Mouse (Mus musculus): Measurements from ENCODE around the gene Hapln4. TPM values are rescaled to one million over a fixed set of nuclear protein-coding genes. Genes with fewer than 3 reads are reported as not detected.
A peak's percentile ranks its signal among the peaks of the same experiment; 100 is the strongest.

Hapln4 gene
- total and polyA plus RNA-seq, 3 experiments, result 0.07 to 0.30 (median 0.20) TPM

GRCm38 (mm10) chr8:70100241-70100640 lies 17.0 kb downstream of the Hapln4 start:
- Histone ChIP-seq H3K9ac (ENCODE audit: insufficient read depth, low read depth) (no peak overlapping the region), H3K36me3 (replicated peaks in 1 of 2; ENCODE audit: control insufficient read depth in 1 of 2, insufficient read depth in 1 of 2, low read length in 1 of 2) (peaks cover 2 to 79% of the 10 kb centered on the region in 2 experiments), H3K27me3 (replicated peaks) (no peaks in the 10 kb centered on the region), H3K4me2 (ENCODE audit: insufficient read depth, low read depth, poor library complexity, severe bottlenecking) (no peak overlapping the region), H3K4me3 (replicated peaks in 1 of 3; ENCODE audit: low read depth in 2 of 3, low read length in 2 of 3, poor library complexity in 1 of 3) (no peak overlapping the region), H3K4me1 (ENCODE audit: control insufficient read depth in 1 of 2, insufficient read depth in 2 of 2) (peaks cover 0 to 13% of the 10 kb centered on the region in 2 experiments; a peak in 2 of 4 replicates), H3K27ac (ENCODE audit: insufficient read depth, low read depth) (no peak overlapping the region), H3K9me3 (replicated peaks; ENCODE audit: low read length) (no peaks in the 10 kb centered on the region), H3K79me2 (replicated peaks; ENCODE audit: control insufficient read depth, extremely low read depth, insufficient read depth, poor library complexity, severe bottlenecking) (no peaks in the 10 kb centered on the region)
- no peak for DNase-seq (ENCODE audit: extremely low read depth)
- no peak for TF ChIP-seq MYC (IDR thresholded peaks at IDR 0.05; ENCODE audit: low read depth, low read length)
- no peak for TF ChIP-seq MAZ (IDR thresholded peaks at IDR 0.05; ENCODE audit: low read depth, low read length)
- no peak for TF ChIP-seq ZKSCAN1 (IDR thresholded peaks at IDR 0.05; ENCODE audit: borderline replicate concordance, low read depth, low read length)
- TF ChIP-seq NELFE (IDR thresholded peaks at IDR 0.05; ENCODE audit: low read depth, low read length), result no peak
- TF ChIP-seq MXI1 (IDR thresholded peaks at IDR 0.05; ENCODE audit: low read depth, low read length), result no peak
- TF ChIP-seq JUN (IDR thresholded peaks at IDR 0.05; ENCODE audit: insufficient read depth, low read depth, low read length), result no peak
- TF ChIP-seq MAX (IDR thresholded peaks at IDR 0.05; ENCODE audit: low read length), result no peak
- TF ChIP-seq CHD1 (IDR thresholded peaks at IDR 0.05; ENCODE audit: low read depth, low read length), result no peak
- TF ChIP-seq ZMIZ1 (IDR thresholded peaks at IDR 0.05; ENCODE audit: low read depth, low read length), result no peak
- no peak for TF ChIP-seq POLR2AphosphoS2 (IDR thresholded peaks at IDR 0.05; ENCODE audit: low read depth, low read length)
- dilution Hi-C loops (cut with MboI; ENCODE audit: extremely low pct_ligation_motif_present, extremely low pct_unique_long_range_greater_than_20kb, low sequenced_read_pairs), result no loop called here
- in situ Hi-C loops (cut with MboI; ENCODE audit: low pct_ligation_motif_present, low pct_unique_long_range_greater_than_20kb, low sequenced_read_pairs), result no loop called here

GRCm38 (mm10) chr8:70104506-70104905 lies 21.2 kb downstream of the Hapln4 start:
- no peak overlapping the region for H3K9ac ChIP-seq (ENCODE audit: insufficient read depth, low read depth)
- TF ChIP-seq JUND (conservative IDR thresholded peaks at IDR 0.05; ENCODE audit: low read depth, low read length), result no peak
- 0 out of 2 replicates have a peak, but pooled peaks have one; percentile 19 for TF ChIP-seq MYC (IDR thresholded peaks at IDR 0.05; ENCODE audit: low read depth, low read length)
- TF ChIP-seq TCF12 (IDR thresholded peaks at IDR 0.05; ENCODE audit: low read depth, low read length), result peak; percentile 46; the same call in 1 of the 2 replicates
- TF ChIP-seq SMC3 (IDR thresholded peaks at IDR 0.05; ENCODE audit: low read depth, low read length), result peak; percentile 96
- TF ChIP-seq MXI1 (IDR thresholded peaks at IDR 0.05; ENCODE audit: low read depth, low read length), result no peak
- TF ChIP-seq RAD21 (IDR thresholded peaks at IDR 0.05; ENCODE audit: low read depth, low read length), result peak; percentile 88
- no peak for TF ChIP-seq NELFE (IDR thresholded peaks at IDR 0.05; ENCODE audit: low read depth, low read length)
- TF ChIP-seq USF1 (IDR thresholded peaks at IDR 0.05; ENCODE audit: low read depth, low read length), result no peak
- TF ChIP-seq CHD2 (IDR thresholded peaks at IDR 0.05; ENCODE audit: low read length), result no peak
- TF ChIP-seq MAFK (IDR thresholded peaks at IDR 0.05; ENCODE audit: insufficient replicate concordance, low read length), result peak; percentile 100
- TF ChIP-seq CHD1 (IDR thresholded peaks at IDR 0.05; ENCODE audit: low read depth, low read length), result no peak
- no peak for TF ChIP-seq MAX (IDR thresholded peaks at IDR 0.05; ENCODE audit: low read length)
- peak; percentile 37; the same call in 1 of the 2 replicates for TF ChIP-seq ZC3H11A (IDR thresholded peaks at IDR 0.05; ENCODE audit: low read depth, low read length)
- no peak for TF ChIP-seq USF2 (conservative IDR thresholded peaks at IDR 0.05; ENCODE audit: low read depth, low read length)
- TF ChIP-seq CTCF (conservative IDR thresholded peaks at IDR 0.05 in 1 of 2, IDR thresholded peaks at IDR 0.05 in 1 of 2; ENCODE audit: low read depth in 2 of 2, low read length in 2 of 2), result peak; percentile 62 to 93
- H3K27ac ChIP-seq (ENCODE audit: insufficient read depth, low read depth), result no peak overlapping the region
- peak; percentile 72 for DNase-seq (ENCODE audit: extremely low read depth)
- peaks cover 0 to 64% of the 10 kb centered on the region in 2 experiments for H3K36me3 ChIP-seq (replicated peaks in 1 of 2; ENCODE audit: control insufficient read depth in 1 of 2, insufficient read depth in 1 of 2, low read length in 1 of 2)
- H3K27me3 ChIP-seq (replicated peaks), result no peaks in the 10 kb centered on the region
- H3K4me1 ChIP-seq (ENCODE audit: control insufficient read depth in 1 of 2, insufficient read depth in 2 of 2), result peaks cover 4 to 54% of the 10 kb centered on the region in 2 experiments
- H3K4me3 ChIP-seq (replicated peaks in 1 of 3; ENCODE audit: low read depth in 2 of 3, low read length in 2 of 3, poor library complexity in 1 of 3), result no peak overlapping the region
- peak overlapping the region; percentile 25 for H3K4me2 ChIP-seq (ENCODE audit: insufficient read depth, low read depth, poor library complexity, severe bottlenecking)
- no peaks in the 10 kb centered on the region for H3K9me3 ChIP-seq (replicated peaks; ENCODE audit: low read length)
- no peaks in the 10 kb centered on the region for H3K79me2 ChIP-seq (replicated peaks; ENCODE audit: control insufficient read depth, extremely low read depth, insufficient read depth, poor library complexity, severe bottlenecking)
- in situ Hi-C loops (cut with MboI; ENCODE audit: low pct_ligation_motif_present, low pct_unique_long_range_greater_than_20kb, low sequenced_read_pairs) (no loop called here), dilution Hi-C loops (cut with MboI; ENCODE audit: extremely low pct_ligation_motif_present, extremely low pct_unique_long_range_greater_than_20kb, low sequenced_read_pairs) (no loop called here)

Data from CH12.LX (cell line).